Mouse (Mus musculus) embryonic facial prominence, embryonic 15.5 days (tissue): ENCODE measurements around the gene Sympk. TPM values are rescaled to one million over a fixed set of nuclear protein-coding genes. Genes with fewer than 3 reads are reported as not detected.

Source experiments
- ATAC-seq: fragments of 200-750 bp; cut with Nextera tagmentation; 2 replicates; pipeline ENCODE4 v1.8.0; 2017; ENCODE audit warnings: low read depth, moderate TSS enrichment; ENCODE audit not compliant: insufficient number of reproducible peaks, low FRiP score, low TSS enrichment
- H3K27ac ChIP-seq: fragments of 300-500 bp; sonication (generic); replicated peaks from 2 replicates; pipeline ENCODE4 v1.5.1; 2015; ENCODE audit warnings: mild to moderate bottlenecking, inconsistent platforms
- H3K27me3 ChIP-seq: fragments of 300-500 bp; sonication (generic); 2 replicates; pipeline ENCODE4 v1.6.1; 2015; ENCODE audit warnings: inconsistent platforms
- H3K36me3 ChIP-seq: fragments of 300-500 bp; sonication (generic); 2 replicates; pipeline ENCODE4 v1.6.1; 2015; ENCODE audit warnings: mild to moderate bottlenecking, inconsistent platforms
- H3K4me1 ChIP-seq: fragments of 300-500 bp; sonication (generic); 2 replicates; pipeline ENCODE4 v1.6.1; 2015; ENCODE audit warnings: inconsistent platforms
- H3K4me2 ChIP-seq: fragments of 300-500 bp; sonication (generic); replicated peaks from 2 replicates; pipeline ENCODE4 v1.6.1; 2015; ENCODE audit warnings: mild to moderate bottlenecking, inconsistent platforms
- H3K4me3 ChIP-seq: fragments of 300-500 bp; sonication (generic); replicated peaks from 2 replicates; pipeline ENCODE4 v1.5.1; 2015; ENCODE audit warnings: mild to moderate bottlenecking, inconsistent platforms
- H3K9ac ChIP-seq: fragments of 300-500 bp; sonication (generic); 2 replicates; pipeline ENCODE4 v1.6.1; 2015; ENCODE audit warnings: inconsistent platforms
- H3K9me3 ChIP-seq: fragments of 300-500 bp; sonication (generic); replicated peaks from 2 replicates; pipeline ENCODE4 v1.6.1; 2016; ENCODE audit warnings: inconsistent platforms
- WGBS: fragments of 180-500 bp; shearing (Covaris S2); methylation state at CpG from one replicate; pipeline ENCODE4 v1.1.7; 2015; 5-methylcytosine and 5-hydroxymethylcytosine counted together
- polyA plus RNA-seq: library from polyadenylated mRNA; unstranded; fragments of >200 nt; fragmentation: Nextera tagmentation; extraction: Ambion mirVana; gene quantifications from 2 replicates; pipeline ENCODE4 v1.2.1, GENCODE M21; 2015

Gene Sympk
- polyA plus RNA-seq, 1 experiment from 2014 or later, result 36.8 TPM

DNA sequence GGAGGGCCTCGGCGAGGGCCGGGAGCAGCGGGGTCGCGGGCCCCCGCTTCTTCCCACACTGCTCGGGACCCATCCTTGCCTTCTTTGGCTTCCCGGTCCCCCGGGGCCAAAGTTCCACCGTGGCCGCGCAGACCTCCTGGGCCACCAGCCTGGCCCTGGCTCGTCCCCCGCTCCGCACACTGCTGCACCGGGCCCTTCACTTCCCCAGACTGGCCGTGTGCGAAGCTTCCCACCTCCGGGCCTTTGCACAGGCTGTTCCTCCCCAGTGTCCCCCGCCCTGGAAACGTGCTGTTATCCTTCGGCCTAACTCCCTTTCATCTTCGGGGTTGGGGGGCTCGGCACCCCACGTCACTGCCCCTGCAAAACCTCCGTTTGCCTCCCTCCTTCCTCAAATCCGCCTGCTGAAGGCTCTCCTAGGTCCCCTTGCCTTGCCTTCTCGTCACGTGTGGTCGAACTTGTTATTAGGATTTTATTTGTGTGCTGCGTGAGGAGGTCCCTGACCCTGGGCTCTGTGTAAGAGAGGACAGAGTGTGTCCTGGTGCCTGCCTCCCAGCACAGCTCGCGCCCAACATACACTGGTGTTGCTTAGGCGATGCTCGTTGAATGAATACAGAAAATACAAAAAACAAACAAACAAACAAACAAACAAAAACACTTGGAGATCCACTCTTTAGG is 541 bp downstream of the Sympk start:
- WGBS, result under 1% methylated on average over 27 of the region's 36 CpGs
- Histone ChIP-seq H3K36me3 (peaks cover 13% of the 10 kb centered on the region), H3K9ac (peak overlapping the region; percentile 84), H3K4me2 (peak overlapping the region; percentile 76), H3K4me3 (peak overlapping the region; percentile 92), H3K27ac (peak overlapping the region; percentile 71), H3K27me3 (peaks cover 41% of the 10 kb centered on the region), H3K9me3 (no peaks in the 10 kb centered on the region), H3K4me1 (peaks cover 24% of the 10 kb centered on the region)
- ATAC-seq, result peak; percentile 13

DNA sequence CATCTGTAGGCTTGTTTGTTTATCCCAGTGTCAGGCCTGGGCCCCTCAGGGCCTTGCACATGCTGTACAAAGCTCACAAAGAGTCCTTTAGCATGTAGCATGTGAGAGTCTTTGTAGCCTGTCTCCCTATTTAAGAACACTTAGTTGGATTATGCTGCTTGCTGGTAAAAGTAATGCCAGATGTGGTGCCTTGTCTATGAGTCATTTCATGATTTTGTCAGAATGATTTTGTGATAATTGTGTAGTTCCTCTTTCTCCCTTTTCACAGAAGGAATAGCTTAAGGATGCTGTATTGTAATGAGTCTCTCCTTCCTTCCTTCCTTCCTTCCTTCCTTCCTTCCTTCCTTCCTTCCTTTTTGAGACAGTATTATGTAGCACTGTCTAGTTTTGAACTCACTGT is 3.9 kb downstream of the Sympk start:
- H3K4me2 ChIP-seq, result no peak overlapping the region
- ATAC-seq, result no peak
- H3K9ac ChIP-seq, result no peak overlapping the region
- H3K27me3 ChIP-seq, result peaks cover 8% of the 10 kb centered on the region
- no peaks in the 10 kb centered on the region for H3K9me3 ChIP-seq
- H3K4me1 ChIP-seq, result peaks cover 24% of the 10 kb centered on the region
- H3K4me3 ChIP-seq, result no peak overlapping the region
- H3K36me3 ChIP-seq, result peaks cover 45% of the 10 kb centered on the region
- H3K27ac ChIP-seq, result no peak overlapping the region

- no peaks in the 10 kb centered on the region for H3K27me3 ChIP-seq
- peaks cover 16% of the 10 kb centered on the region for H3K4me1 ChIP-seq
- H3K36me3 ChIP-seq, result peaks cover 53% of the 10 kb centered on the region
- 0 out of 2 replicates have a peak, but pooled peaks have one; percentile 21 for ATAC-seq
- 60% methylated on average over 6 of the region's 6 CpGs for WGBS
- no peak overlapping the region for H3K9ac ChIP-seq
- H3K4me3 ChIP-seq, result no peak overlapping the region
- H3K27ac ChIP-seq, result no peak overlapping the region
- H3K9me3 ChIP-seq, result no peaks in the 10 kb centered on the region
- H3K4me2 ChIP-seq, result no peak overlapping the region
Measured at GRCm38 (mm10) chr7:19029084-19029653, 5.0 kb downstream of the Sympk start.

GRCm38 (mm10) chr7:19031641-19032040 is 7.5 kb downstream of the Sympk start:
- 0 out of 2 replicates have a peak, but pooled peaks cover 2% of the 10 kb centered on the region for H3K4me1 ChIP-seq
- no peak for ATAC-seq
- no peak overlapping the region for H3K4me2 ChIP-seq
- no peak overlapping the region for H3K27ac ChIP-seq
- H3K9ac ChIP-seq, result no peak overlapping the region
- peaks cover 78% of the 10 kb centered on the region for H3K36me3 ChIP-seq
- no peak overlapping the region for H3K4me3 ChIP-seq
- WGBS, result 77% methylated on average over 4 of the region's 4 CpGs
- no peaks in the 10 kb centered on the region for H3K9me3 ChIP-seq
- H3K27me3 ChIP-seq, result no peaks in the 10 kb centered on the region

GRCm38 (mm10) chr7:19044616-19045015 is 20.4 kb downstream of the Sympk start:
- no peaks in the 10 kb centered on the region for H3K9me3 ChIP-seq
- no peak for ATAC-seq
- H3K4me3 ChIP-seq, result no peak overlapping the region
- 98% methylated on average over 6 of the region's 6 CpGs for WGBS
- H3K9ac ChIP-seq, result no peak overlapping the region
- H3K27ac ChIP-seq, result no peak overlapping the region
- no peak overlapping the region for H3K4me2 ChIP-seq
- H3K27me3 ChIP-seq, result no peaks in the 10 kb centered on the region
- H3K36me3 ChIP-seq, result peaks cover 99% of the 10 kb centered on the region
- H3K4me1 ChIP-seq, result no peaks in the 10 kb centered on the region

DNA sequence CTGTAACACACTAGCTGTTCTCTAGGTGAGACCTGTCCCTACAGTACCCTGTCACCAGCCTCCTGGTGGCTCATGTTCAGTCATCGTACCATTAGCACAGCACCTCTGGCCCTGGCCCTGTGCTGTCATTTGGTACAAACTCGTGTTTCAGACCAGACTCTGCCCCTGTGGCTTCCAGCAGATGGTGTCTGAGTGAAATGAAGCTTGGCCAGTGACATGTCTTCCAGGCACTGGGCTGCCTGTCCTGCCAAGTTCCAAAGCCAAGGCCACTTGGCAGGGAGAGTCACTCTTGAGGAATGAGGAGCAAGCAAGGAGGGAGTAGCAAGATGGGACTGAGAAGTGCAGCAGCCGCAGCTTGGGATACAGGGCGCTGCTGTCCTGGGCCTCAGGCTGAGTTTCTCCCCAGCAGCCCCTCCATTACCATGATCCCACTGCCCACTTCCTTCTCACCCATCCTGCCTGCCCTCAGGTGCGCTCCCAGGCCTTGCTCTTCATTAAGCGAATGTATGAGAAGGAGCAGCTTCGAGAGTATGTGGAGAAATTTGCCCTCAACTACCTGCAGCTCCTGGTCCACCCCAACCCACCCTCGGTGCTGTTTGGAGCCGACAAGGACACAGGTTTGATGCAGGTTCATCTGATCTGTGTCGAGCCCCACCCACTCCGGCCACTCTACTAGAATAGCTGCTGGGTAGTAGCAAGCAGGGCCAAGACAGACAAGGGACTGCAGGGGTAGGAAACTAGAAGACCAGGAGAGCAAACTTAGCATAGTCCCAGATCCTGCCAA is 22.3 kb downstream of the Sympk start:
- no peak for ATAC-seq
- no peak overlapping the region for H3K9ac ChIP-seq
- WGBS, result 91% methylated on average over 11 of the region's 11 CpGs

GRCm38 (mm10) chr7:19048006-19048527 is 23.9 kb downstream of the Sympk start:
- H3K4me2 ChIP-seq, result no peak overlapping the region
- no peaks in the 10 kb centered on the region for H3K27me3 ChIP-seq
- no peak overlapping the region for H3K27ac ChIP-seq
- H3K9me3 ChIP-seq, result no peaks in the 10 kb centered on the region
- no peak overlapping the region for H3K4me3 ChIP-seq
- H3K9ac ChIP-seq, result no peak overlapping the region
- 83% methylated on average over 14 of the region's 14 CpGs for WGBS
- no peaks in the 10 kb centered on the region for H3K4me1 ChIP-seq
- no peak for ATAC-seq
- peaks cover 97% of the 10 kb centered on the region for H3K36me3 ChIP-seq

More for the DNA sequence above, 22.3 kb downstream of the Sympk start:
- Histone ChIP-seq H3K36me3 (peaks cover 99% of the 10 kb centered on the region), H3K4me2 (no peak overlapping the region), H3K4me1 (no peaks in the 10 kb centered on the region), H3K4me3 (no peak overlapping the region), H3K9me3 (no peaks in the 10 kb centered on the region), H3K27me3 (no peaks in the 10 kb centered on the region), H3K27ac (no peak overlapping the region)

DNA sequence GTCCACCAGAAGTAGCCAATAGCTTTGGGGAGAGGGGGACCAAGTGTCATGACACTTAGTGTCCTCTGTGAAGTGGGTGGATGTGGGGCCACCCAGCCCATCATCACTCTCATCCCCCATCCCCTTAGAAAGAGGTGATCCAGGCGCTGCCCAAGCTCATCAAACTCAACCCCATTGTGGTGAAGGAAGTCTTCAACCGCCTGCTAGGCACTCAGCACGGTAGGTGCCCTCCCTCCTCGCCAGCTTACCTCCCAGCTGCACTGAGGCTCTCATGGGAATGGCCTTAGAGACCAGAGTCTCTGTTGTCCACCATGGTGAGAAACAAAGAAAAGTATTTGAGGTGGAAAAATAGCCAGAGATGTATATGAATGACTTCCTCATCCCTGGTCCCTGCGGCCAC is 25.1 kb downstream of the Sympk start:
- Histone ChIP-seq H3K9ac (no peak overlapping the region), H3K27me3 (no peaks in the 10 kb centered on the region), H3K4me1 (peaks cover 6% of the 10 kb centered on the region), H3K4me3 (no peak overlapping the region), H3K4me2 (no peak overlapping the region), H3K36me3 (peaks cover 86% of the 10 kb centered on the region), H3K27ac (no peak overlapping the region), H3K9me3 (no peaks in the 10 kb centered on the region)
- 88% methylated on average over 5 of the region's 5 CpGs for WGBS
- no peak for ATAC-seq

DNA sequence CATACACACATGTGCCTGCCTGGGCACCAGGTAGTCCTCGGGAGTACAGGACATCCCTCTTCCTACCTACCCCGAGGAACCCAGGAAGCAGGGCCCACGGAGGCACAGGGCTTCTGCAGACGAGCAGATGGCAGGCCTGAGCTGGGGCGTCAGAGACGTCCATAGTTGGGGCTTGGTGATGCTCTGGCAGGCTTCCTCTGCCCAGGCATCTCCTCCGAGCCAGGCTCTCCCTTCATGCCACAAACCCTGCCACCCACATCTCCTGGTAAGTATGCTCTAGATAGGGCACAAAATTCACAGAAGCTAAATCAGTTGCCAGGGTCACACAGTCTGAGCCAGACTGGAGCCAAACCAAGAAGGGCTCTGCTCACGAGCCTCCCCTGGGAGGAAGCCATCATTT is 26.0 kb downstream of the Sympk start:
- 90% methylated on average over 8 of the region's 8 CpGs for WGBS
- no peak overlapping the region for H3K4me2 ChIP-seq
- H3K27me3 ChIP-seq, result no peaks in the 10 kb centered on the region
- H3K36me3 ChIP-seq, result peaks cover 80% of the 10 kb centered on the region
- H3K27ac ChIP-seq, result no peak overlapping the region
- H3K9ac ChIP-seq, result no peak overlapping the region
- H3K9me3 ChIP-seq, result no peaks in the 10 kb centered on the region
- no peak for ATAC-seq
- peaks cover 12% of the 10 kb centered on the region for H3K4me1 ChIP-seq
- no peak overlapping the region for H3K4me3 ChIP-seq

DNA sequence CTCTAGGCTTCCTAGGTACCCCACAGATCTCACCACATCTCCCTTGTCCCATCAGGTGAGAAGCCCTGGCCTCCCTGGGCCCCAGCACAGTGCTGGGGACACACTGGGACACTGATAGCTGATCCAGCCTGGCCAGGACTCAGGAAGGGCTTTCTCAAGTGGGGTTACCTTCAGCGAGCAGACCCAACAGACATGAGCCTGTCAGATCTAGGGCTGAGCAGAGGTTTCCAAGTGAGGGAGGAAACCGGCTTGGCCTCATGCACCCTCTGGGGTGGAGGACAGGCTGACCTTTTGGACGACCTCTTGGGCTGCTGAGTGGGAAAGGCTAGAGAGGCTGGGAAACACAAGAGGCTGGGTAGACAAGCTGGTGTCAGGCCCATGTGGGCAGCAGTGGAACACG is 27.0 kb downstream of the Sympk start:
- no peaks in the 10 kb centered on the region for H3K27me3 ChIP-seq
- peaks cover 72% of the 10 kb centered on the region for H3K36me3 ChIP-seq
- H3K4me1 ChIP-seq, result peaks cover 12% of the 10 kb centered on the region
- H3K9ac ChIP-seq, result no peak overlapping the region
- H3K27ac ChIP-seq, result no peak overlapping the region
- H3K4me2 ChIP-seq, result no peak overlapping the region
- WGBS, result 57% methylated on average over 4 of the region's 4 CpGs
- H3K4me3 ChIP-seq, result no peak overlapping the region
- no peak for ATAC-seq
- no peaks in the 10 kb centered on the region for H3K9me3 ChIP-seq

DNA sequence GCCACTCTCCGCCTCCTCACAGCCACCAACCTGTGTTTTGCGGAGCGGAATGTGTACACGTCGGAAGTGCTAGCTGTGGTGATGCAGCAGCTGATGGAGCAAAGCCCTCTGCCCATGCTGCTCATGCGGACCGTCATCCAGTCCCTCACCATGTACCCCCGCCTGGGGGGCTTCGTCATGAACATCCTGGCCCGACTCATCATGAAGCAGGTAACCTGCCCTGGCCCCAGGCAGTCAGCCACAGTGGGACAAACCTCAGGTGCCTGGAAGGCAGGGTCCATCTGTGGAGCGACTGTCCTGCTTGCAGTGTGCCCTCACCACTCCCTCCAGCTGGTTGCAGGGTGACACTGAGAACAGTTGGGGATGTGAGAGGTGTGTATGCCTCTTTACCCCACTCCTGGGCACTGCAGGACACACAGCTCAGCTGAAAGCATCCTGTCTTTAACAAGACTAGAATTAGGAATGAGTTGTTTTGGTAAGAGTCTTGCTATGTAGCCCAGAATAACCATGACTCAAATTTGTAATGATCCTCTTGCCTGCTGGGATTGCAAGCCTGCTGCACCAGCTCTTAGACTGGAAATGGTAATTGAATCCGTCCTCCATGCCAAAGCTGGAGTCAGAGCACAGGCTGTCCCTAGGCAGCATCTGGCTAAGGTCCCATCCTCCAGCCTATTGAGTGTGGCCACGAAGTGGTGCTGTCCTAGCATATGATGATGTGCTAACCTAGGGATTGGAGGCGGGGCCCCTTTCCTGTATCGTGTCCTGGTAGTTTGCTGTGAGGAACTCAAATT is 28.4 kb downstream of the Sympk start:
- H3K9ac ChIP-seq, result no peak overlapping the region
- WGBS, result 85% methylated on average over 15 of the region's 15 CpGs
- H3K4me3 ChIP-seq, result no peak overlapping the region
- peaks cover 12% of the 10 kb centered on the region for H3K4me1 ChIP-seq
- H3K27ac ChIP-seq, result no peak overlapping the region
- H3K4me2 ChIP-seq, result no peak overlapping the region
- H3K9me3 ChIP-seq, result no peaks in the 10 kb centered on the region
- no peaks in the 10 kb centered on the region for H3K27me3 ChIP-seq
- H3K36me3 ChIP-seq, result peaks cover 58% of the 10 kb centered on the region
- ATAC-seq, result no peak
